26 mouse cellular contexts compared by ENCODE assay signal in genomic region chr17:42939476-42939875, GRCm38 (mm10).
A peak's percentile ranks its signal among the peaks of the same experiment; 100 is the strongest.
DNase-seq lines count a peak whose midpoint lies in the region; ATAC-seq and TF ChIP-seq lines count a peak whose summit lies in the region.
"Had no signal": no experiment of that assay in that cellular context is flagged by ENCODE, and none has a peak within 500 bp of the region (broad histone marks: within the 10 kb centered on the region; RNA-seq: fewer than 3 reads in every experiment).

No protein-coding gene starts in this region.

- H3K9me3 ChIP-seq in kidney, embryonic 15.5 days (replicated peaks), result no peaks in the 10 kb centered on the region
- H3K9me3 ChIP-seq in lung, postnatal 0 days (ENCODE audit: low read length), result no peaks in the 10 kb centered on the region
- no peaks in the 10 kb centered on the region for H3K9me3 ChIP-seq in stomach, embryonic 15.5 days
- H3K9me3 ChIP-seq: forebrain, embryonic 10.5 days; hindbrain, embryonic 13.5 days; liver, embryonic 13.5 days; neural tube, embryonic 12.5 days had no signal

- TF ChIP-seq EP300 in lung, postnatal 0 days (IDR thresholded peaks at IDR 0.05), result no peak

- no peak for TF ChIP-seq CTCF in lung, postnatal 0 days (IDR thresholded peaks at IDR 0.05)

- H3K27ac ChIP-seq in kidney, embryonic 15.5 days, result peak overlapping the region; percentile 74
- H3K27ac ChIP-seq in lung, postnatal 0 days (ENCODE audit: low read length), result no peak overlapping the region
- H3K27ac ChIP-seq in stomach, embryonic 15.5 days, result 0 out of 2 replicates have a peak overlapping the region, but pooled peaks have one; percentile 33
- H3K27ac ChIP-seq: forebrain, embryonic 10.5 days; heart, adult 2 months; heart, embryonic 13.5 days; hindbrain, embryonic 13.5 days; layer of hippocampus, adult 2 months; liver, embryonic 13.5 days; neural tube, embryonic 12.5 days had no signal

- DNase-seq in kidney, postnatal 25 days, result no peak
- DNase-seq in lung, postnatal 0 days (ENCODE audit: low spot score), result peak; percentile 33
- no peak for DNase-seq in lung, postnatal 10 days
- DNase-seq in thymus, postnatal 10 days (ENCODE audit: low spot score in 2 of 2), result no peak
- no peak for DNase-seq in cerebellum, adult 9-11 months
- DNase-seq: adrenal gland, adult 2 months; cerebellum, adult 11 months; cerebellum, postnatal 10 days; gastrocnemius, postnatal 25 days; heart, adult 2 months; liver, embryonic 13.5 days; lung, embryonic 14.5 days; lung, postnatal 4 days; midbrain, embryonic 14.5 days; right cerebral cortex, postnatal 14 days; spleen, adult 18-20 months; thymus, postnatal 36 days had no signal

- WGBS in kidney, embryonic 15.5 days, result 64% methylated on average over 7 of the region's 7 CpGs
- WGBS in lung, postnatal 0 days, result 26% methylated on average over 7 of the region's 7 CpGs
- 38% methylated on average over 7 of the region's 7 CpGs for WGBS in stomach, embryonic 15.5 days

- peaks cover 5% of the 10 kb centered on the region; the same call in 1 of the 2 replicates for H3K4me1 ChIP-seq in kidney, embryonic 15.5 days
- H3K4me1 ChIP-seq in lung, postnatal 0 days (ENCODE audit: insufficient read depth, low read depth, low read length), result no peaks in the 10 kb centered on the region; the same call in 1 of the 2 replicates
- no peaks in the 10 kb centered on the region for H3K4me1 ChIP-seq in stomach, embryonic 15.5 days
- H3K4me1 ChIP-seq: forebrain, embryonic 10.5 days; hindbrain, embryonic 13.5 days; neural tube, embryonic 12.5 days had no signal

- no peaks in the 10 kb centered on the region for H3K27me3 ChIP-seq in kidney, embryonic 15.5 days
- H3K27me3 ChIP-seq in lung, postnatal 0 days (replicated peaks; ENCODE audit: insufficient read depth, low read length), result no peaks in the 10 kb centered on the region
- H3K27me3 ChIP-seq in stomach, embryonic 15.5 days (replicated peaks), result no peaks in the 10 kb centered on the region
- H3K27me3 ChIP-seq: heart, embryonic 13.5 days; hindbrain, embryonic 13.5 days; liver, embryonic 13.5 days; neural tube, embryonic 12.5 days had no signal

- no peak overlapping the region for H3K9ac ChIP-seq in kidney, embryonic 15.5 days
- H3K9ac ChIP-seq in lung, postnatal 0 days (replicated peaks; ENCODE audit: low read depth), result no peak overlapping the region
- H3K9ac ChIP-seq in stomach, embryonic 15.5 days, result no peak overlapping the region
- H3K9ac ChIP-seq: heart, embryonic 13.5 days; hindbrain, embryonic 13.5 days; liver, embryonic 13.5 days; lung, embryonic 14.5 days; neural tube, embryonic 12.5 days had no signal

- no peak for ATAC-seq in kidney, embryonic 15.5 days (replicated peaks; ENCODE audit: low FRiP score)
- ATAC-seq in lung, postnatal 0 days, result no peak
- no peak for ATAC-seq in stomach, embryonic 15.5 days (ENCODE audit: insufficient read depth, low FRiP score, low read depth)
- ATAC-seq: forebrain, embryonic 16.5 days; inflammation-experienced regulatory T-cells, adult 6 months had no signal

- no peaks in the 10 kb centered on the region for H3K36me3 ChIP-seq in kidney, embryonic 15.5 days
- no peaks in the 10 kb centered on the region for H3K36me3 ChIP-seq in lung, postnatal 0 days (ENCODE audit: insufficient read depth, low read length)
- no peaks in the 10 kb centered on the region for H3K36me3 ChIP-seq in stomach, embryonic 15.5 days
- H3K36me3 ChIP-seq: forebrain, embryonic 10.5 days; heart, embryonic 13.5 days; hindbrain, embryonic 13.5 days; liver, embryonic 13.5 days; neural tube, embryonic 12.5 days had no signal

- H3K4me2 ChIP-seq in kidney, embryonic 15.5 days, result no peak overlapping the region
- no peak overlapping the region for H3K4me2 ChIP-seq in lung, postnatal 0 days (replicated peaks; ENCODE audit: low read depth, low read length)
- no peak overlapping the region for H3K4me2 ChIP-seq in stomach, embryonic 15.5 days
- H3K4me2 ChIP-seq: heart, embryonic 13.5 days; hindbrain, embryonic 13.5 days; liver, embryonic 13.5 days; lung, embryonic 14.5 days; neural tube, embryonic 12.5 days had no signal

- no peak overlapping the region for H3K4me3 ChIP-seq in kidney, embryonic 15.5 days (replicated peaks)
- H3K4me3 ChIP-seq in lung, postnatal 0 days (ENCODE audit: low read depth, low read length), result no peak overlapping the region
- H3K4me3 ChIP-seq in stomach, embryonic 15.5 days (replicated peaks), result no peak overlapping the region
- H3K4me3 ChIP-seq: forebrain, embryonic 10.5 days; heart, adult 2 months; heart, embryonic 13.5 days; hindbrain, embryonic 13.5 days; layer of hippocampus, adult 2 months; liver, embryonic 13.5 days; neural tube, embryonic 12.5 days had no signal
